Mouse (Mus musculus) heart, postnatal 0 days (tissue): ENCODE results near the gene Nab1.

Experiments
- CTCF ChIP-seq: IDR thresholded peaks from 2 replicates; pipeline ENCODE4 v1.5.1; 2016; ENCODE audit warnings: antibody characterized with exemption, control low read depth, low read depth
- EP300 ChIP-seq: IDR thresholded peaks from 2 replicates; pipeline ENCODE4 v1.6.1; 2016; ENCODE audit warnings: antibody characterized with exemption, low read depth

- no peak for TF ChIP-seq CTCF
- no peak for TF ChIP-seq EP300
These were observed 77.4 kb downstream of the Nab1 start for GRCm38 (mm10) chr1:52423057-52423456.
